Mouse (Mus musculus) bone marrow macrophage, adult 2 months (primary cell): ENCODE measurements around the gene Atp2c1. TPM values are rescaled to one million over a fixed set of nuclear protein-coding genes. Genes with fewer than 3 reads are reported as not detected.

Experiments
- H3K27ac ChIP-seq: 2 replicates; pipeline ENCODE4 v1.5.1; 2012; ENCODE audit warnings: low read depth, low read length; ENCODE audit not compliant: insufficient read depth
- H3K4me1 ChIP-seq: 2 replicates; pipeline ENCODE4 v1.6.1; 2012; ENCODE audit warnings: low read length; ENCODE audit not compliant: control insufficient read depth, insufficient read depth
- H3K4me3 ChIP-seq: 2 replicates; pipeline ENCODE4 v1.5.1; 2012; ENCODE audit warnings: mild to moderate bottlenecking, low read length, moderate library complexity; ENCODE audit not compliant: insufficient read depth
- CTCF ChIP-seq: IDR thresholded peaks from 2 replicates; pipeline ENCODE4 v1.5.1; 2012; ENCODE audit warnings: low read depth, mild to moderate bottlenecking, low read length, moderate library complexity
- POLR2A ChIP-seq: IDR thresholded peaks from 2 replicates; pipeline ENCODE4 v1.6.1; 2012; ENCODE audit warnings: mild to moderate bottlenecking, low read depth, low read length, borderline replicate concordance
- polyA plus RNA-seq: library from polyadenylated mRNA; stranded (reverse); fragments of >200 nt; gene quantifications from 2 replicates; pipeline ENCODE4 v1.2.4, GENCODE M21; 2012; ENCODE audit not compliant: missing spikeins, insufficient read depth, insufficient read length

Atp2c1 gene
- polyA plus RNA-seq, 1 experiment: 101 TPM

- peaks cover 10% of the 10 kb centered on the region for H3K4me1 ChIP-seq
- no peak overlapping the region for H3K4me3 ChIP-seq
- TF ChIP-seq POLR2A: no peak
- TF ChIP-seq CTCF: no peak
- no peak overlapping the region for H3K27ac ChIP-seq
These were observed 34.4 kb downstream of the Atp2c1 start for GRCm38 (mm10) chr9:105492744-105493143.

GRCm38 (mm10) chr9:105488363-105488762 is 38.8 kb downstream of the Atp2c1 start:
- Histone ChIP-seq H3K4me3 (no peak overlapping the region), H3K4me1 (peaks cover 34% of the 10 kb centered on the region), H3K27ac (no peak overlapping the region)
- TF ChIP-seq CTCF (no peak), POLR2A (no peak)

GRCm38 (mm10) chr9:105484338-105485084 is 42.6 kb downstream of the Atp2c1 start:
- Histone ChIP-seq H3K4me3 (peak overlapping the region; percentile 56), H3K4me1 (peaks cover 50% of the 10 kb centered on the region), H3K27ac (peak overlapping the region; percentile 91)
- TF ChIP-seq CTCF: no peak
- no peak for TF ChIP-seq POLR2A

GRCm38 (mm10) chr9:105483880-105484279 is 43.2 kb downstream of the Atp2c1 start:
- TF ChIP-seq CTCF: no peak
- no peak for TF ChIP-seq POLR2A
- Histone ChIP-seq H3K27ac (peak overlapping the region; percentile 4; the same call in 1 of the 2 replicates), H3K4me3 (no peak overlapping the region), H3K4me1 (peaks cover 50% of the 10 kb centered on the region)

- H3K27ac ChIP-seq: no peak overlapping the region
- H3K4me1 ChIP-seq: peaks cover 48% of the 10 kb centered on the region
- TF ChIP-seq POLR2A (no peak), CTCF (no peak)
- H3K4me3 ChIP-seq: no peak overlapping the region
These were observed 44.2 kb downstream of the Atp2c1 start for GRCm38 (mm10) chr9:105482715-105483510.

- H3K4me3 ChIP-seq: no peak overlapping the region
- no peak for TF ChIP-seq POLR2A
- H3K4me1 ChIP-seq: peaks cover 48% of the 10 kb centered on the region
- H3K27ac ChIP-seq: no peak overlapping the region
These were observed 45.0 kb downstream of the Atp2c1 start for GRCm38 (mm10) chr9:105482070-105482469.

GRCm38 (mm10) chr9:105476134-105476533 is 51.0 kb downstream of the Atp2c1 start:
- Histone ChIP-seq H3K27ac (no peak overlapping the region), H3K4me1 (peaks cover 18% of the 10 kb centered on the region), H3K4me3 (no peak overlapping the region)
- TF ChIP-seq CTCF (no peak), POLR2A (no peak)

- TF ChIP-seq POLR2A (no peak), CTCF (no peak)
- no peak overlapping the region for H3K4me3 ChIP-seq
- no peak overlapping the region for H3K27ac ChIP-seq
- peaks cover 12% of the 10 kb centered on the region for H3K4me1 ChIP-seq
These were observed 52.2 kb downstream of the Atp2c1 start for GRCm38 (mm10) chr9:105474910-105475309.

GRCm38 (mm10) chr9:105467787-105468186 is 59.3 kb downstream of the Atp2c1 start:
- Histone ChIP-seq H3K4me1 (no peaks in the 10 kb centered on the region), H3K27ac (no peak overlapping the region), H3K4me3 (no peak overlapping the region)
- no peak for TF ChIP-seq POLR2A
- no peak for TF ChIP-seq CTCF

GRCm38 (mm10) chr9:105461496-105461895 is 65.6 kb downstream of the Atp2c1 start:
- H3K27ac ChIP-seq: no peak overlapping the region; the same call in 1 of the 2 replicates
- no peak overlapping the region for H3K4me3 ChIP-seq
- H3K4me1 ChIP-seq: peaks cover 29% of the 10 kb centered on the region
- TF ChIP-seq POLR2A (no peak), CTCF (no peak)
